ENCODE assay signal across 16 mouse cellular contexts in the genomic region with DNA sequence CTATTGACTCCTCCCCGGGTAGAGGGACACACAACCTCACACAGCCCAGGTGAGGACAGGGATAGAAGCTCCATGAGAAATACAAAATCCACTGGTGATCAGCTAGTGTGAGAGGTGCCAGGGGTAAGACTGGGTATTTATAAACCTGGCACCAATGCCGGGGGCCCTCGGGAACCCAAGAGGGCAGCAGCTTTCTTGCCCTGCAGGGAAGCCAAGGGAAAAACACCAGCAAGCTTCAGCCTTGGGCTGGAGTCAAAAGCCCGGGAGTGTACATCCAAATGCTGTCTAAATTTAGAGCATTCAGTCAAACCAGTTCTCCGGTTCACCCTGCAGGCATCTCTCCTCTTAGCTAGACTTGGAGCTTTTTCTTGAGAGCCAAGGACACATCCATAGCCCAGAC. TPM values are rescaled to one million over a fixed set of nuclear protein-coding genes. Genes with fewer than 3 reads are reported as not detected.
DNase-seq lines count a peak whose midpoint lies in the region; TF ChIP-seq lines count a peak whose summit lies in the region.
"Had no signal": no experiment of that assay in that cellular context is flagged by ENCODE, and none has a peak within 500 bp of the region (broad histone marks: within the 10 kb centered on the region; RNA-seq: fewer than 3 reads in every experiment).

No protein-coding gene starts in this region.

- peak; percentile 25 for DNase-seq in adrenal gland, postnatal 10 days
- DNase-seq in adrenal gland, adult 8-10 months = no peak
- DNase-seq in cerebellum, adult 18-20 months = peak; percentile 86 to 91
- peak; percentile 86 for DNase-seq in gastrocnemius, adult 2 months
- DNase-seq in heart, postnatal 14 days = peak; percentile 36 to 58
- DNase-seq in spleen, adult 12 weeks (ENCODE audit: low spot score) = no peak
- DNase-seq in limb, embryonic 10.5 days (ENCODE audit: low spot score) = no peak
- no peak for DNase-seq in embryo, embryonic 11 days

- H3K4me3 ChIP-seq in gastrocnemius, adult 2 months = no peak overlapping the region
- H3K4me3 ChIP-seq in limb, embryonic 10.5 days = no peak overlapping the region
- H3K4me3 ChIP-seq: embryonic facial prominence, embryonic 13.5 days; heart, embryonic 13.5 days; stomach, embryonic 15.5 days had no signal

- intact Hi-C loops in gastrocnemius, adult 2 months (cut with DNase I) = no loop called here
- intact Hi-C loops in heart, postnatal 14 days (cut with DNase I) = no loop called here

- TF ChIP-seq CTCF in gastrocnemius, adult 2 months (IDR thresholded peaks at IDR 0.05) = no peak; the same call in 1 of the 2 replicates

- peak overlapping the region; percentile 87 for H3K27ac ChIP-seq in gastrocnemius, adult 2 months
- no peak overlapping the region for H3K27ac ChIP-seq in limb, embryonic 10.5 days
- H3K27ac ChIP-seq: embryonic facial prominence, embryonic 13.5 days; heart, embryonic 13.5 days; hindbrain, postnatal 0 days; stomach, embryonic 15.5 days had no signal

- H3K36me3 ChIP-seq in limb, embryonic 10.5 days = no peaks in the 10 kb centered on the region
- H3K36me3 ChIP-seq: embryonic facial prominence, embryonic 13.5 days; heart, embryonic 13.5 days; stomach, embryonic 15.5 days had no signal

- H3K9me3 ChIP-seq in limb, embryonic 10.5 days (replicated peaks) = no peaks in the 10 kb centered on the region
- H3K9me3 ChIP-seq: embryonic facial prominence, embryonic 13.5 days; heart, embryonic 13.5 days; stomach, embryonic 15.5 days had no signal

- 93% methylated on average over 5 of the region's 5 CpGs for WGBS in limb, embryonic 10.5 days

- no peaks in the 10 kb centered on the region for H3K27me3 ChIP-seq in limb, embryonic 10.5 days (ENCODE audit: low read depth, poor library complexity, severe bottlenecking)
- H3K27me3 ChIP-seq: embryonic facial prominence, embryonic 13.5 days; heart, embryonic 13.5 days; stomach, embryonic 15.5 days had no signal

- H3K4me1 ChIP-seq in limb, embryonic 10.5 days = peaks cover 7% of the 10 kb centered on the region; the same call in 1 of the 2 replicates
- H3K4me1 ChIP-seq: embryonic facial prominence, embryonic 13.5 days; heart, embryonic 13.5 days; stomach, embryonic 15.5 days had no signal

RNA-seq across cellular contexts. Expression of a gene that starts 38.1 kb away (rescaled TPM):
- under 1 TPM in 1 of 2 experiments, not detected in 1; 0.64 TPM for total RNA-seq in adrenal gland, postnatal 10 days (2021)
- 1 to 10 TPM in 1 of 4 experiments, not detected in 3; 1.0 TPM for total RNA-seq in adrenal gland, adult 8-10 months (2022)
- not detected for total RNA-seq in gastrocnemius, adult 2 months (2021)
- total RNA-seq in heart, postnatal 14 days (2021) = not detected
- 0.33 TPM in 1 of 2 replicates, not detected in the other for polyA plus RNA-seq in limb, embryonic 10.5 days (2016; fragmentation: Nextera tagmentation; extraction: Ambion mirVana)
- total RNA-seq: liver, adult 2 months; megakaryocyte, adult 5-6 weeks had no signal
- polyA plus RNA-seq: embryonic facial prominence, embryonic 13.5 days; heart, embryonic 13.5 days; kidney, embryonic 14.5 days; liver, adult 2 months; small intestine, adult 2 months had no signal

Comparison
In these comparisons a context has a peak if more than half of its experiments do, and no peak if none do; other contexts are left out.
1. DNase-seq: peak in adrenal gland, postnatal 10 days (single experiment), cerebellum, adult 18-20 months (2 of 2), gastrocnemius, adult 2 months (single experiment) and heart, postnatal 14 days (2 of 2); none in adrenal gland, adult 8-10 months (single experiment), spleen, adult 12 weeks (single experiment), limb, embryonic 10.5 days (single experiment) and embryo, embryonic 11 days (single experiment).